Mouse (Mus musculus) embryo, embryonic 9.5 days (tissue): Measurements from ENCODE around the gene Serinc3.
"Not testable (repeated sequence)": the region's sequence is repeated elsewhere in the genome, so short reads cannot be mapped to it uniquely, and the experiment has no call there.

Experiments
- DNase-seq: peaks from one replicate; pipeline ENCODE4 v3.0.0-alpha.2; 2017; ENCODE audit errors: extremely low spot score

Gene Serinc3

GRCm38 (mm10) chr2:163631223-163631622, 13.7 kb downstream of the Serinc3 start:
- DNase-seq, result no peak

- DNase-seq, result not testable (repeated sequence)
Measured at GRCm38 (mm10) chr2:163621401-163621800, 23.5 kb downstream of the Serinc3 start.

DNA sequence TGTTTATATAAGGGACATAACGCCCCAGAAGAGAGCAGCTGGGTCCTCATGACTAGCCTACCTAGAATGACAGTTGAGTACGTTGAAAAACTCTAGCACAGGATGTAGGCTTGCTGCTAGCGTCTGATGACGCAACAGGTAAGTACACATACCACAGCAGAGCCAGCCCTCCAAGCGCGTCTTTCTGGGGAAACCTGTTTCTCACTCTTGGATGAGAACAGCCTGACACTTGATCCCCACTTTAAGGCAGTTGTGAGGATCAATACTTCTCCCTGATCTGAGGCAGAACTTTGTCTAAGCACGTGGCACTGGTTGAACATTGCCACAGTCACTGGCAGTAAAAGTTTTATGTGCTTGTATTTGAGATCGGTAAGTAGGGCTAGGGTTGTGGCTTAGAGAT, 24.5 kb downstream of the Serinc3 start:
- DNase-seq, result no peak

- DNase-seq, result no peak
Measured at GRCm38 (mm10) chr2:163617874-163618273, 27.1 kb downstream of the Serinc3 start.

DNA sequence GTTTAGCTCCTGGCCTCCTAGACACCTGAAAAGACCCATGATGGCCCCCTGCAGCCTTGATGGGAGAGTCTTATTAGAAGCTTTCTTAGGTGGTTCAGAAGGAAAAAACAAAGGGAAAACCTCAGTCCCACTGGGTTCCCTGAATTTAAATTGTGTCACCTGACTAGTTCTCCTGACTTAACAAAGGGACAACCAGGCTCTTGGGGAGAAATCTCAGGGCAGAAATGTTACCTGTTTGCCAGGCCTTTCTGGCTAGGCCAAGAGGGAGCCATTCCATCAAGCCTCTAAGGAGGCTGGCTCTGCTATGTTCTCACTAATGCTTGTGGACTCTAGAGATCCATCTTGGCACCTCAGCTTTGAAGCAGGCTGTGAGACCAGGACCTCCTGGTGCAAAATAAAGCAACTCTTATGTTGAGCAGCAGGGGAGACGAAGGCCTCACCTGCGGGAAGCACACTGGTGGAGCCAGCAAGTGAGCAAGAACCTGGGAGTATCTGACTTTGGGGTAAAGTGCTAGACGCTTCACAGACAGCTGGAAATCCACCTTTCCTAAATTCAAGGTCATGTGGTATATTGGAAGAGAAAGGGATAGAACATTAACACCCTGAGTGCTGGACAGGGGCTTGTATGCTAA, 27.6 kb downstream of the Serinc3 start:
- no peak for DNase-seq

DNA sequence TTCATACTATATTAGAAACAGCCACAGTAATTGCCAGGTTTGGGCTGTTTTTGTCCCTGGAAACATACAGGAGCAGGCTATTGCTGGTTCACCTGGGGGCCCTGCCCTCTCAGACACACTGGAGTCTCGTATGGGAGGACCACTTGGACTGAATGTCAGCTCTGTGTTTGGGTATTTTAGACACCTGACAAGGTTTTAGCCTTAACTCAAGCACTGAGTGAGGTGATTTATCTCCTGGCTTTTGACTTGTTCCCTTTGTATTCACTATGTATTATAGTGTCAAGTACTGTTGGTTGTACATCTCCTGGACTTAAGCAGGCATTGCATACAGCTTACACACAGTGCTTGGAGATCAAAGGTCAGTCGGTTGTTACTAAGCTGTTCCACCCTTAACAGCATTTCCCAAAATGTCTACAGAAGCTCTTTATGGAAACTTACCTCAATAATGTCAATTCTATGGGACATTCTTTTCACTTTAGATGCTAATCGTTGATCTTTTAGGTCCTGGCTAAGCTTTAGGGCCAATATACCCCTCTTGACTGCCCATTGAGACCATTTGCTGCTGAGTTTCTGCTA, 28.2 kb downstream of the Serinc3 start:
- no peak for DNase-seq

- no peak for DNase-seq
Measured at GRCm38 (mm10) chr2:163615906-163616651, 28.9 kb downstream of the Serinc3 start.

GRCm38 (mm10) chr2:163615401-163615800, 29.5 kb downstream of the Serinc3 start:
- no peak for DNase-seq

GRCm38 (mm10) chr2:163613990-163614389, 30.9 kb downstream of the Serinc3 start:
- DNase-seq, result no peak

- DNase-seq, result no peak
Measured at GRCm38 (mm10) chr2:163613206-163613605, 31.7 kb downstream of the Serinc3 start.

- DNase-seq, result no peak
Measured at GRCm38 (mm10) chr2:163611176-163611575, 33.8 kb downstream of the Serinc3 start.

DNA sequence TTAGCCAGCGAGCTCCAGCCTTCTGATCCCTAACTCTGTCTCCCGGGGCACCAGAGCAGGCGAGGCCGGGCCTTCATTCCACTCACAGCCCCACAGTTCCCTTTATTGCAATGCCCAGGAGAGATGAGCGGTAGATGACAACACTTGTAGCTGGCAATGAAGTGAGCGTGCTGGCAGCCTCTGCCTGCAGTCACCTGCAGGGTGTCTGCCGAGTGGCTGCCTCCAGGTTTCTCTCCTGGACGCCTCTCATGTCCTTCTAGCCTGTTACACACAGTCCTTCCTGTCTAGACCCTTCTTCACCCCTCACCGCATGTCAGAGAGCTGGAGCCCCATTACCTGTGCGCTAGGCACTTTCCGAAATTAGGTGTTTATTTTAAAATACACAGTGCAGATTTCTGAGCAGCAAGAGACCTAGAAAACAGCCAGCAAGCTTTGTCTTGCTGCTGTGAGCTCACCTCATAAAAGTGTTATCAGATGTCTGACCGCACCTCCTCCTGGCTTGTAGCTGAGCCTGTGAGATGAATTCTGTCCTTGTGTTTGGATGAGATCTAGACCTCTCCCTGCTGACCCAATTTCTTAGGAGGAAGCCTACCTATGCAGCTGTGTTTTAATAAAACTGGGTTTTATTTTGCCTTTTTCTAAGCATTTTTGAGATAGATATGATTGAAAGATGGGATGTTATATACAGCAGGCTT, 35.5 kb downstream of the Serinc3 start:
- DNase-seq, result no peak

GRCm38 (mm10) chr2:163608008-163608407, 36.9 kb downstream of the Serinc3 start:
- no peak for DNase-seq

- no peak for DNase-seq
Measured at GRCm38 (mm10) chr2:163606161-163606560, 38.8 kb downstream of the Serinc3 start.

GRCm38 (mm10) chr2:163602101-163602971, 42.6 kb downstream of the Serinc3 start, which contains the start of gene Ttpal:
Gene Ttpal, plus strand, starts transcription at chr2:163602314.
- DNase-seq, result peak; percentile 85

GRCm38 (mm10) chr2:163601712-163602100, 43.2 kb downstream of the Serinc3 start:
- DNase-seq, result no peak

DNA sequence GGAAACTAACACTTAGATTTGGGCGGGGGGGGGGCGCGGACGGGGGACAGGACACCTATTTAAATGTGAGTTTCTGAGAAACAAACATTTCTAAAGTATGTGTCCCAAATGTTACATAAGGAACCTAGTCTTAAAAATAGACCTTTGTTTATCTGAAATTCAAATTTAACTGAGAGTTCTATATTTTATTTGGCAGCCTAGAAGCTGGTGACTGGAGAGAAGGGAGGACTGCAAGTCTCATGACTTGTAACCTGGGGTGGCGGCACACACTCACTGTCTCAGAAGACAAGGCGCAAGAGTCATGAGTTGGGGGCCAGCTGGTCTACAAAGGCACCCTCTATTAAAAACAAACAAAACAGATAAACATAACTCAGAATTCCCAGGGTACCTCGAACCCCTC, 43.9 kb downstream of the Serinc3 start:
- no peak for DNase-seq

- DNase-seq, result peak; percentile 70
Measured at GRCm38 (mm10) chr2:163599226-163599625, 45.7 kb downstream of the Serinc3 start.

DNA sequence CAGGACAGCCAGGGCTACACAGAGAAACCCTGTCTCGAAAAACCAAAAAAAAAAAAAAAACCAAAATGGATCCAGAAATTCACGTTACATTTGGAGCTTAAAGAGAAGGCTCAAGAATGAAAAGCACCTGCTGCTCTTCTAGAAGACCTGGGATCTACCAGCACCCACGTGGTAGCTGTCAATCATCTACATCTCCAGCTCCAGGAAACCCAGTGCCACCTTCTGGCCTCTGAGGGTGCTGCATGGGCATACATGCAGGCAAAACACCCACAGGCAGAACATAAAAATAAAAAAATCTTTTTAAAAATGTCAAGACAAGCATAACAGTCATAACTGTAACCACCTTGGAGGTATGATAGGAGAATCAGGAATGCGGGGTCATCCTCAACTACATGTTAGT, 47.3 kb downstream of the Serinc3 start:
- no peak for DNase-seq

DNA sequence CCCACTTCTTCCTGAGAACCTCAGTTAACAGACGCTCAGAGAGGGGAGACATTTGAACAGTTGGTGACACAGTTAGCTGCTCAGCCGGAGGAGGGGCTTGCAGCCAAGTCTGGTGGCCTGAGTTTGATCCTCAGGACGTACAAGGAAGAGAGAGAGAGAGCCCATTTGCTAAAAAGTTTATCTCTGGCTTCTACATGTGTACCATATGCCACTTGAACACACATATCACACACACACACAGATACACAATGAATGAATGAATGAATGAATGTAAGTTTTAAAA, 48.1 kb downstream of the Serinc3 start:
- DNase-seq, result no peak

- no peak for DNase-seq
Measured at GRCm38 (mm10) chr2:163596057-163596872, 48.7 kb downstream of the Serinc3 start.
